Mouse (Mus musculus) urinary bladder, postnatal 14 days (tissue): ENCODE data around the gene Susd6.

Experiments used
- DNase-seq: peaks from one replicate; pipeline ENCODE4 v3.0.0; 2021; ENCODE audit warnings: low spot score

Susd6 gene

DNA sequence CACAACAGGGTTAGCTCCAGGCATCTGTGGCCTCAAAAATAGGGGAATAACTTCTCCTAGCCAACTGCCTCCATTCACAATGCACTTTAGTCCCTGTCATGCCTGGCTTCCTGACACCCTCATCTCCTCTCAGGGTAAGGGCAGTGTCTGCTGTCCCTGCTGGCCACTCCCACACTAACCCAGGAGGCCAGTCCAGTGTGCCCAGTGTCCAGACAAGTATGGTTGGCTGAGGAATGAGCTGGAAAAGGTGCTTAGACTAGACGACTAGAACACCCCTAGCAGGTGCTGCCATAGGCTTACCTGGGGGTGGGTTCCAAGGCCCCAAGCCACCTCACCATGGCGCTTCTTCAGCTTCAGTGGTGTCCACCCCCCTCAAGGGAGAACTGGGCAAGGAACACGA, 88.3 kb downstream of the Susd6 start:
- no peak for DNase-seq

DNA sequence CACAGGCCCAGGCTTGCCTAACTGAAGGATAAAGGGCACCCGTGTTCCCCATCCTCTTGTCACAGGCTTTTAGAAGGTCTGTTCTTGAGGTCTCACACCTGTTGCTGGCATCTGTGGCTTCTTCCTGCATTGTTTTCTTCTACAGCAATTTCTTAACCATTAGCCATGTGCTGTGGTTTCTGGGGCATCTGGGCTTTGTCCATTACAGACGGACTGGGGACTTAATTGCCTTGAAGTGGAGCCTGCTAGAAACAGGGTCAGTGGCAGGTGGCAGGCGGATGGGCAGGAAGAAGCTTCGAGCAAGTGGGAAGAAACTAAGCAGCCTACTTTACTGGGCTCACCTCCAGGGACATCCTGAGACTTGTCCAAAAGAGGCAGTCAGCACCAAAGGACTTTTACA, 89.0 kb downstream of the Susd6 start:
- DNase-seq = no peak

DNA sequence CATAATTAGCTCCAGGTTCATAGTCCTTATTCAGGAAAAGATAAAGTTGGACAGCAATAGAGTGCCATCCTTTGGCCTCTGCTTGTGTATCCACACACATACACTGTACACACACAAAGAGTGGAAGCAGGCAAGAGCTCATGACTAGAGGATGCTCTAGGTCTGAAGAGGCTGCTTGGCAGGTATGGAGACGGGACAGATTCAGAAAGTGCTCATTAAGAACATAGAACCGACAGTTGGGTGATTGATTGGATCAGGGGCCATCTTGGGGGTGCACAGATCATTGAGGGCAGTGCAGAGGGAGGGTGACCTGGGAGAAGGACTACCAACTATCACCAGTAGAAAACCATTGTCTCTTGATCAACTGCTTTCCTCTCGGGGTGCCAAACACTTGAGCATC, 90.8 kb downstream of the Susd6 start:
- DNase-seq = no peak

DNA sequence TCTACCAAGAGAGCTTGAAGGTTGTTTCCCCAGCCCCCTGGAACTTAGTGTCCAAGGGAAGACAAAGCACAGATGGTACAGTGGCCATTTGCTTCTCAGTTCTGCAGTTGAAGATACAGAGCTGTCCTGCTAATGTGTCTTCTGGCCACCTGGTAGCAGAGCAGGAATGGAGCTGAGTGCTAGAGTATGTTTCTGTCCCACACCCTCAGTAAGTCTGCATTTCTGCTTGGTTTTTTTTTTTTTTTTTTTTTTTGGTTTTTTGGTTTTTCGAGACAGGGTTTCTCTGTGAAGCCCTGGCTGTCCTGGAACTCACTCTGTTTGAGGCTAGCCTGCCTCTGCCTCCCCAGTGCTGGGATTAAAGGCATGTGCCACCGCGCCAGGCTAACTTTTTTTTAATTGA, 93.0 kb downstream of the Susd6 start:
- DNase-seq = no peak

DNA sequence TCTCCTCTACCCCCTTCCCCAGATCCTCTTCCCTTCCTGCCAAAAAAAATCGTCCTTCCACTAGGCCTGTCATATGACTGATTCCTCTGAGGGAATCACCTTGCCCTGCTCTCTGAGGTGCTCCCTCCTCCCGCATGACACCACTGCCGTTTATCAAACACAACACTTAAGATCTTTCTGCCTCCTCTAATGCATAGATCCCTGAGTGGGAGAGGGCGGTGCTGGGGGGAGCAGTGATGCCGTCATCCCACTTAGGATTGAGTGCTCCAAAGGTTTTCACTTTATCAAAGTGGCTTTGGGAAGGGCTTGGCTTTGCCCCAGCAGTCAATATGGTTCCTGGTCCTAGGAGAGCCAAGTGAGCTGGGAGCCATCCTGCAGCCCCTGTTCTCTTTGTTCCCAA, 93.6 kb downstream of the Susd6 start:
- no peak for DNase-seq

GRCm38 (mm10) chr12:80885301-80886288, 95.3 kb downstream of the Susd6 start:
- peak; percentile 69 for DNase-seq

DNA sequence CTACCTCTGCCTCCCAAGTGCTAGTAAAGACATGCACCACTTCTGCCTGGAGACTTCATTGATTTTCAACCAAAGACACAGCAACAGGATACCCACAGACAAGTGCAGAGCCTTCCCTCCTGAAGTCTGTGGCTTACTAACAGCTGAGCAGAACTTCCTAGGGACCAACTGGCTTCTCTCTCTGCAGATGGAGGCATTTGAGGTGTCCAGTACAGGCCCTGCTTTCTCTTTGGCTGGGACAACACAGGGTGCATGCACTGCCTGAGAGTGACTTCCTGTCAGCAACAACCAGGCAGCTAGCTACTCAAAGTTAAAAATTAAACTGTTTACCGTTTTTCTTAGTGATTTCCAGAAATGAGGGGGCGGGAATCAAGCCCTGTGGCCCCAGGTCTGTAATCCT, 96.7 kb downstream of the Susd6 start:
- DNase-seq = no peak

GRCm38 (mm10) chr12:80889331-80889730, 99.0 kb downstream of the Susd6 start:
- DNase-seq = no peak

- no peak for DNase-seq
Observed at GRCm38 (mm10) chr12:80891074-80891473, 100.8 kb downstream of the Susd6 start.

DNA sequence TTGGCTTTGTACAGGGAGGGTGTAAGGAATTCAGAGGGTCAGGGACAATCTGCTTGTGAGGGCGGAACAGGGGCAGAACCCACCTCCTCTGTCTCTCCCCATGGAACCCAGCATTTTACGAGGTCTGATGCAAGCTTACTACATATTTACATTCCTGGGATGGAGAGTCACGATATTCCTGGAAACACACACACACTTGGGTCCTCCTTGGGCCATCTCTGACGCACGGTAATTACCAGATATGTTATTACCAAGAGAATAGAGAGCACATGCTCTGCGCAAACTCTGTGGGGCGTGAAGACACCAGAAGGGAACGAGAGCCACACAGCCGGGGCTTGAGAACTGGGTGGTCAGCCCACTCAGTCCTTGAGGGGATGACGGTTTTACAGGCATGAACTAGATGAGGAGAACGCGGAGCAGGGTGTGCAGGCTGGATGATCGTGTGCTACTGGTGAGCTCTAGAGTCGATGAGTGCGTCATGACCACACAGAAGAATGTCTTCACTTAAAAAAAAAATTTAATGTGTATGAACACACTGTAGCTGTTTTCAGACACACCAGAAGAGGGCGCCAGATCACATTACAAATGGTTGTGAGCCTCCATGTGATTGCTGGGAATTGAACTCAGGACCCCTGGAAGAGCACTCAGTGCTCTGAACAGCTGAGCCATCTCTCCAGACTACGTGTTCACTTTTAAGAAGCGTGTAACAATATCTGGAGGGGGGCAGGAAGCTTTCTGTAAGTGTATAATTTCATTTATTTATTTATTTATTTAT, 103.6 kb downstream of the Susd6 start:
- peak; percentile 50 for DNase-seq

- DNase-seq = peak; percentile 74
Observed at GRCm38 (mm10) chr12:80894973-80895570, 104.8 kb downstream of the Susd6 start.

- no peak for DNase-seq
Observed at GRCm38 (mm10) chr12:80909631-80910030, 119.3 kb downstream of the Susd6 start.

DNA sequence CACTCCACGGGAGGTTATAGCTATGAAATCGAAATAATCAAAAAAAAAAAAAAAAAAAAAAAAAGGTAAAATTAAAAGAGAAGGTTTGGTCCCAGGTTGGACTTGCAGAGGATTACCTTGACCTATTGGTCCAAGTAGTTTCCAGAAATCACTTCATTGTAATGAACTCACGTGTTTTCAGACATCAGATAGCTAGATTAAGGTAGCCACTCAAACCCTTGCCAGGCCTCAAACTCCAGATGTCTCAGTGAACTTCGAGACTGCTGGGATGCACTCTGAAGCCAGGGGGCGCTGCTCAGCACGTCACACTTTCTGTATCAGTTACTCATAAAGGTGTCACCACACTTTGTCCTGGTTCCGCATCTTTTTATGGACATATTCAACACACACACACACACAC, 127.5 kb downstream of the Susd6 start:
- DNase-seq = no peak

DNA sequence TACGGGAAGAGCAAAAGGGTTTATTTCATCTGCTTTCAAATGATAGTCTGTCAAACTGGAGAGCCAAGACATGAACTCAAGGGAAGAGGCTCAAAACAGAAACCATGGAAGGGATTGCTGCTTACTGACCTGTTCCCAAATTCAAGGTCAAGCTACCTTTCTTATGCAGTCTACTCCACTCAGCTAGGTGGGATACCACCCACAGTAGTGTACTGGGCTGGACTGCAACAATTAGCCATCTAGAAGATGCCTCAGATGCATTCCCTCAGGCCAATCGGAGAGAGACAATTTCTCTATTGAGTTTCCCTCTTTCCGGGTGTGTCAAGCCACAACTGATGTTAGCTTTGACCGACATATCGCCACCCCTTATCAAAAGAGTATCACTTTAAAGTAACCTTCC, 131.0 kb downstream of the Susd6 start:
- DNase-seq = no peak

- peak; percentile 53 for DNase-seq
Observed at GRCm38 (mm10) chr12:80922869-80923268, 132.6 kb downstream of the Susd6 start.

GRCm38 (mm10) chr12:80923602-80924001, 133.3 kb downstream of the Susd6 start:
- DNase-seq = peak; percentile 46

DNA sequence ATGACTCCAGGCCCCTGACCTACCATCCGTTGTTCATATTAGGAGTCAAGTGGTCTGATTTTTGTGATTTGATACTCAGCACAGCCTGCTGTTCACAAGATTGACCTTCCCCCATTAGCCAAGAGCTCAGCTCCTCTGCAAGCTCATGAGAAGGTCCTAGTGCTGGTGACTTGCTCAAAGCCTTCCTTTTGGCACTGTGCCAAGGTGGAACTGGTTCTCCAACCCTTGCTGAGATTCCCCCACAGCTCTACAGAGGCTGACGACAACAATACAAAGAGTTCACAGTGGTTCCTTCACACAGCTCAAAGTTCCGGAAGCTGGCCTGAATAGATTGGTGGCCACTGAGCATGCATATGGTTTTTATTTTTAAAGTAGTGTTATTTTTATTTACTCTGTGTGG, 133.9 kb downstream of the Susd6 start:
- peak; percentile 91 for DNase-seq

DNA sequence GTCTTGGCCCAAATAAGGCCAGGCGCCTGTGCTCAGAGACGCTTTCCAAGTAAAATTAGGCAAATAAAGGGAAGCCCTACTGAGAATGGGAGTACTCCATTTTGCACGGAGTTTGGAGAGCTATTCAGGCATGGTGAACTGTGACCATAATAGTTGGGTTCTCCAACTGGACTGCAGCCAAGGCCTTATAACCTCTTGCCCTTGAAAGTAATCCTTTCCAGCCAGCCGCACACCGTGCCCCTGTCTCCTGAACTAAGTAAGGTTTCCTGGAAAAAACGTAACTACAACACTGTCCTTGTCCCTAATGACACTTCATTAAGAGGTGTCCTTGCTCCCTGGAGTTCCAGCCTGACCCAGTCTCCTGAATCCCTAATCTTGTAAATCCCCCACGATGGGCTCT, 135.6 kb downstream of the Susd6 start:
- DNase-seq = no peak

GRCm38 (mm10) chr12:80926550-80926949, 136.2 kb downstream of the Susd6 start:
- no peak for DNase-seq

DNA sequence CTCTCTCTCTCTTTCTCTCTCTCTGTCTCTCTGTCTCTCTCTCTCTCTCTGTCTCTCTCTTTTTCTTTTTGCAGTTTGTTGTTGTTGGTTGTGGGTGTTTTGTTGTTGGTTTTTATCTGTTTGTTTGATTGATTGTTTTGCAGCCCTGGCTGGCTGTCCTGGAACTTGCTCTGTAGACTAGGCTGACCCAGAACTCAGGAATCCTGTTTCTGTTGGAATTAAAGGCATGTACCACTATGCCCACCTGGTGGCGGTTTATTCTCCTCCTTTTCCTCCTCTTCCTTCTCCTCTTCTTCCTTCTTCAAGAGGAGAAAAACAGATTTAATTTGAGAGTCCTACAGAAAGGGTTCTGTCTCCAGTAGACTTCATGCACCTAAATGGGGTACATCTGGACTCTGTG, 137.2 kb downstream of the Susd6 start:
- DNase-seq = no peak

DNA sequence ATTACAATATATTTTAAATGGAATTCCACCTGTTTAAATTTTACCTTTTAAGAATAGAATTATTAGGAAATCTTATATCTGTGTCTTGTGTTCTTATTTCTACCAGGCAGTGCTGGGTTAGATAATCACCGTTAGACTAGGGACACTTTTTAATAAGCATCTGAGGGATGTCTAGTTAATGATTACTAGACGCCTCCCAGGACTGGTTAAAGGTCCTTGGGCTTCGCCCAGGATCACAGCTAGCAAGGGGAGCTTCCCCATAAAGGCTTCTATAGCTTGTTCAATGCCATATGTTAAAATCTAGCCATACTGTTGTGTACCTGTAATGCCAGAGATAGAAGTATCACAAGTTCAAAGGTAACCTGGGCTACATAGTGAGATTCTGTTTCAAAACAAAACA, 138.6 kb downstream of the Susd6 start:
- DNase-seq = no peak

DNA sequence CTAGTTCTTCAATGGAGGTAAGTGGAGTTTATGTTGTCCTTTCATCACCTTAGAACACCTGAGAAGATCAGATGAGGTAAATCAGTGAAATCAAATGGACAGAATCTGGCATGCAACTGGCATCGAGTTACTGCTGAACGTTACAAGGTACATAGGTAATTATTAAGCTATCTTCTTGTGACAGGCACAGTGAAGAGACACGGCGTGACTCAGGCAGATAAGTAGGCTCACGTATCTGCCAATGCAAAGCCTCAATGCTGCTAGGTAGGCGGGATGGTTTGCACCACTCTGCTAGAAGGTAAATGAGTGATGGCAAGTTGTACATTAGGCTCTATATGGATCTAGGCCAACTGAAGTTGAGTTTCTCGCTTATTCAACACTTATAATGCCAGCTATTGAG, 139.8 kb downstream of the Susd6 start:
- DNase-seq = no peak
